Mouse (Mus musculus): ENCODE results near the gene Optc.

The Optc gene

GRCm38 (mm10) chr1:133882283-133883217 lies 25.2 kb downstream of the Optc start:
- DNase-seq (ENCODE audit: low spot score): no peak

GRCm38 (mm10) chr1:133881813-133882212 lies 26.0 kb downstream of the Optc start:
- DNase-seq (ENCODE audit: low spot score): no peak

GRCm38 (mm10) chr1:133878825-133879423 lies 28.9 kb downstream of the Optc start:
- DNase-seq (ENCODE audit: low spot score): no peak

GRCm38 (mm10) chr1:133876936-133877335 lies 30.9 kb downstream of the Optc start:
- DNase-seq (ENCODE audit: low spot score): no peak

- DNase-seq (ENCODE audit: low spot score): no peak
Observed at GRCm38 (mm10) chr1:133873086-133873813, 34.5 kb downstream of the Optc start.

GRCm38 (mm10) chr1:133871241-133871640 lies 36.6 kb downstream of the Optc start:
- DNase-seq (ENCODE audit: low spot score): no peak

- DNase-seq (ENCODE audit: low spot score): no peak
Observed at GRCm38 (mm10) chr1:133869221-133869620, 38.6 kb downstream of the Optc start.

GRCm38 (mm10) chr1:133863257-133863997 lies 44.4 kb downstream of the Optc start:
- DNase-seq (ENCODE audit: low spot score): no peak

GRCm38 (mm10) chr1:133861028-133861427 lies 46.8 kb downstream of the Optc start:
- no peak for DNase-seq (ENCODE audit: low spot score)

GRCm38 (mm10) chr1:133859821-133860711 lies 47.7 kb downstream of the Optc start:
- DNase-seq (ENCODE audit: low spot score): no peak

- no peak for DNase-seq (ENCODE audit: low spot score)
Observed at GRCm38 (mm10) chr1:133859257-133859656, 48.5 kb downstream of the Optc start.

- DNase-seq (ENCODE audit: low spot score): no peak
Observed at GRCm38 (mm10) chr1:133857781-133858180, 50.0 kb downstream of the Optc start.

- DNase-seq (ENCODE audit: low spot score): no peak
Observed at GRCm38 (mm10) chr1:133857171-133857570, 50.6 kb downstream of the Optc start.

GRCm38 (mm10) chr1:133856655-133857054 lies 51.1 kb downstream of the Optc start:
- DNase-seq (ENCODE audit: low spot score): no peak

GRCm38 (mm10) chr1:133856133-133856541 lies 51.7 kb downstream of the Optc start:
- DNase-seq (ENCODE audit: low spot score): no peak

GRCm38 (mm10) chr1:133855274-133856017 lies 52.4 kb downstream of the Optc start:
- DNase-seq (ENCODE audit: low spot score): peak; percentile 17

GRCm38 (mm10) chr1:133854421-133855273 lies 53.2 kb downstream of the Optc start:
- DNase-seq (ENCODE audit: low spot score): no peak
